Mouse (Mus musculus): ENCODE results near the gene Srgap3.
A peak's percentile ranks its signal among the peaks of the same experiment; 100 is the strongest.

Srgap3 gene

GRCm38 (mm10) chr6:112950205-112951110 is 3.4 kb upstream of the Srgap3 start:
- DNase-seq (ENCODE audit: low spot score in 2 of 2): no peak

- no peak for DNase-seq (ENCODE audit: low spot score in 2 of 2)
Measured at GRCm38 (mm10) chr6:112949220-112949619, 2.2 kb upstream of the Srgap3 start.

GRCm38 (mm10) chr6:112948416-112948815 is 1.4 kb upstream of the Srgap3 start:
- no peak for DNase-seq (ENCODE audit: low spot score in 2 of 2)

- no peak for DNase-seq (ENCODE audit: low spot score in 2 of 2)
Measured at GRCm38 (mm10) chr6:112946021-112946811, 850 bp downstream of the Srgap3 start.

- DNase-seq (ENCODE audit: low spot score in 2 of 2): peak in 1 of 2 experiments; percentile 48
Measured at GRCm38 (mm10) chr6:112945181-112945751, 1.8 kb downstream of the Srgap3 start.

GRCm38 (mm10) chr6:112943596-112944245 is 3.3 kb downstream of the Srgap3 start:
- no peak for DNase-seq (ENCODE audit: low spot score in 2 of 2)

GRCm38 (mm10) chr6:112939281-112939680 is 7.8 kb downstream of the Srgap3 start:
- DNase-seq (ENCODE audit: low spot score in 2 of 2): no peak

GRCm38 (mm10) chr6:112937791-112938190 is 9.3 kb downstream of the Srgap3 start:
- no peak for DNase-seq (ENCODE audit: low spot score in 2 of 2)

GRCm38 (mm10) chr6:112934501-112934900 is 12.6 kb downstream of the Srgap3 start:
- no peak for DNase-seq (ENCODE audit: low spot score in 2 of 2)

GRCm38 (mm10) chr6:112932611-112933010 is 14.5 kb downstream of the Srgap3 start:
- no peak for DNase-seq (ENCODE audit: low spot score in 2 of 2)

- no peak for DNase-seq (ENCODE audit: low spot score in 2 of 2)
Measured at GRCm38 (mm10) chr6:112930011-112930451, 17.0 kb downstream of the Srgap3 start.

- no peak for DNase-seq (ENCODE audit: low spot score in 2 of 2)
Measured at GRCm38 (mm10) chr6:112929291-112929984, 17.6 kb downstream of the Srgap3 start.

GRCm38 (mm10) chr6:112928841-112929240 is 18.2 kb downstream of the Srgap3 start:
- no peak for DNase-seq (ENCODE audit: low spot score in 2 of 2)

- no peak for DNase-seq (ENCODE audit: low spot score in 2 of 2)
Measured at GRCm38 (mm10) chr6:112927341-112927740, 19.7 kb downstream of the Srgap3 start.

GRCm38 (mm10) chr6:112926011-112926410 is 21.1 kb downstream of the Srgap3 start:
- DNase-seq (ENCODE audit: low spot score in 2 of 2): no peak

GRCm38 (mm10) chr6:112925234-112925975 is 21.7 kb downstream of the Srgap3 start:
- DNase-seq (ENCODE audit: low spot score in 2 of 2): no peak

- no peak for DNase-seq (ENCODE audit: low spot score in 2 of 2)
Measured at GRCm38 (mm10) chr6:112924606-112925141, 22.4 kb downstream of the Srgap3 start.

- no peak for DNase-seq (ENCODE audit: low spot score in 2 of 2)
Measured at GRCm38 (mm10) chr6:112920619-112921195, 26.4 kb downstream of the Srgap3 start.

GRCm38 (mm10) chr6:112917717-112918116 is 29.3 kb downstream of the Srgap3 start:
- DNase-seq (ENCODE audit: low spot score in 2 of 2): no peak

GRCm38 (mm10) chr6:112916243-112916642 is 30.8 kb downstream of the Srgap3 start:
- no peak for DNase-seq (ENCODE audit: low spot score in 2 of 2)

All from frontal cortex, postnatal 10 days (tissue).